Mouse (Mus musculus) MEL (cell line): ENCODE measurements around the gene Tbc1d13. TPM values are rescaled to one million over a fixed set of nuclear protein-coding genes. Genes with fewer than 3 reads are reported as not detected.

Source experiments
- DNase-seq: peaks from one replicate; pipeline ENCODE4 v3.0.0; 2011; ENCODE audit warnings: low read depth, low spot score
- H3K27ac ChIP-seq: 2 replicates; pipeline ENCODE4 v1.5.1; 2012; ENCODE audit warnings: low read depth, mild to moderate bottlenecking, control low read depth, low read length, moderate library complexity; ENCODE audit not compliant: control insufficient read depth
- H3K27me3 ChIP-seq, 2 experiments: fragments of 150-350 bp in 1 of 2; sonication (generic) in 1 of 2; 2 replicates each; pipeline ENCODE4 v1.6.1; 2012; ENCODE audit warnings: low read length in 2 of 2, mild to moderate bottlenecking in 2 of 2, improper control_type of control experiment in 1 of 2, moderate library complexity in 1 of 2; ENCODE audit not compliant: insufficient read depth in 2 of 2, control insufficient read depth in 1 of 2
- H3K36me3 ChIP-seq, 2 experiments: 2 replicates each; pipeline ENCODE4 v1.6.1; 2012 to 2014; ENCODE audit warnings: low read length in 2 of 2, improper control_type of control experiment in 1 of 2, inconsistent platforms in 1 of 2, mild to moderate bottlenecking in 1 of 2; ENCODE audit not compliant: insufficient read depth in 2 of 2, control insufficient read depth in 1 of 2
- H3K4me1 ChIP-seq, 2 experiments: fragments of 150-350 bp in 1 of 2; sonication (generic) in 1 of 2; 2 replicates each; pipeline ENCODE4 v1.6.1; 2012; ENCODE audit warnings: low read length in 2 of 2, improper control_type of control experiment in 1 of 2, mild to moderate bottlenecking in 1 of 2; ENCODE audit not compliant: insufficient read depth in 2 of 2, control insufficient read depth in 1 of 2
- H3K4me3 ChIP-seq, 2 experiments: fragments of 150-350 bp in 1 of 2; sonication (generic) in 1 of 2; 2 replicates each; pipeline ENCODE4 v1.5.1; 2012; ENCODE audit warnings: low read depth in 2 of 2, low read length in 2 of 2, mild to moderate bottlenecking in 2 of 2, moderate library complexity in 2 of 2, control low read depth in 1 of 2, improper control_type of control experiment in 1 of 2; ENCODE audit not compliant: control insufficient read depth in 1 of 2, insufficient read depth in 1 of 2
- H3K79me2 ChIP-seq: 2 replicates; pipeline ENCODE4 v1.6.1; 2012; ENCODE audit warnings: mild to moderate bottlenecking, low read length, moderate library complexity; ENCODE audit not compliant: control insufficient read depth, poor library complexity, insufficient read depth
- H3K9ac ChIP-seq: 2 replicates; pipeline ENCODE4 v1.6.1; 2012; ENCODE audit warnings: low read depth, mild to moderate bottlenecking, control low read depth, low read length, moderate library complexity; ENCODE audit not compliant: control insufficient read depth, poor library complexity, severe bottlenecking
- H3K9me3 ChIP-seq: fragments of 150-350 bp; sonication (generic); replicated peaks from 2 replicates; pipeline ENCODE4 v1.6.1; 2012; ENCODE audit warnings: mild to moderate bottlenecking, low read length, improper control_type of control experiment, moderate library complexity; ENCODE audit not compliant: insufficient read depth
- BHLHE40 ChIP-seq: IDR thresholded peaks from 2 replicates; pipeline ENCODE4 v1.6.1; 2012; ENCODE audit warnings: low read depth, mild to moderate bottlenecking, inconsistent platforms, low read length, improper control_type of control experiment, borderline replicate concordance
- CHD1 ChIP-seq: IDR thresholded peaks from 2 replicates; pipeline ENCODE4 v1.6.1; 2012; ENCODE audit warnings: low read depth, mild to moderate bottlenecking, inconsistent platforms, low read length, improper control_type of control experiment
- CTCF ChIP-seq, 3 experiments: IDR thresholded peaks in 2 of 3; conservative IDR thresholded peaks in 1 of 3; 2 replicates each; pipeline ENCODE4 v1.5.1; 2011 to 2012; ENCODE audit warnings: low read length in 3 of 3, low read depth in 2 of 3, mild to moderate bottlenecking in 2 of 3, improper control_type of control experiment in 1 of 3, inconsistent platforms in 1 of 3, mixed read lengths in 1 of 3, moderate library complexity in 1 of 3; ENCODE audit not compliant: control insufficient read depth in 1 of 3, insufficient read depth in 1 of 3, poor library complexity in 1 of 3, severe bottlenecking in 1 of 3
- ELF1 ChIP-seq: IDR thresholded peaks from 2 replicates; pipeline ENCODE4 v1.6.1; 2014; ENCODE audit warnings: low read depth, mild to moderate bottlenecking, inconsistent platforms, low read length, improper control_type of control experiment, moderate library complexity
- EP300 ChIP-seq, 2 experiments: IDR thresholded peaks; 2 replicates each; pipeline ENCODE4 v1.6.1; 2011; ENCODE audit warnings: improper control_type of control experiment in 2 of 2, low read length in 2 of 2, low read depth in 1 of 2, mild to moderate bottlenecking in 1 of 2
- ETS1 ChIP-seq: IDR thresholded peaks from 2 replicates; pipeline ENCODE4 v1.6.1; 2012; ENCODE audit warnings: low read depth, mild to moderate bottlenecking, inconsistent platforms, low read length, improper control_type of control experiment, moderate library complexity
- GATA1 ChIP-seq: IDR thresholded peaks from 2 replicates; pipeline ENCODE4 v1.6.1; 2011; ENCODE audit warnings: low read depth, low read length, improper control_type of control experiment
- HCFC1 ChIP-seq: IDR thresholded peaks from 2 replicates; pipeline ENCODE4 v1.6.1; 2012; ENCODE audit warnings: low read depth, mild to moderate bottlenecking, inconsistent platforms, low read length, improper control_type of control experiment, moderate library complexity
- JUND ChIP-seq: IDR thresholded peaks from 2 replicates; pipeline ENCODE4 v1.6.1; 2011; ENCODE audit warnings: low read depth, mild to moderate bottlenecking, improper control_type of control experiment, low read length
- KAT2A ChIP-seq: conservative IDR thresholded peaks from 2 replicates; pipeline ENCODE4 v1.6.1; 2012; ENCODE audit warnings: low read depth, low read length, improper control_type of control experiment, inconsistent platforms
- MAFK ChIP-seq: IDR thresholded peaks from 2 replicates; pipeline ENCODE4 v1.6.1; 2011; ENCODE audit warnings: low read depth, mild to moderate bottlenecking, low read length, improper control_type of control experiment, borderline replicate concordance
- MAX ChIP-seq: IDR thresholded peaks from 2 replicates; pipeline ENCODE4 v1.6.1; 2011; ENCODE audit warnings: low read length, improper control_type of control experiment
- MXI1 ChIP-seq: IDR thresholded peaks from 2 replicates; pipeline ENCODE4 v1.6.1; 2011; ENCODE audit warnings: mild to moderate bottlenecking, low read depth, low read length, improper control_type of control experiment
- MYC ChIP-seq: IDR thresholded peaks from 2 replicates; pipeline ENCODE4 v1.6.1; 2011; ENCODE audit warnings: low read depth, mild to moderate bottlenecking, low read length, improper control_type of control experiment, moderate library complexity
- NELFE ChIP-seq: IDR thresholded peaks from 2 replicates; pipeline ENCODE4 v1.6.1; 2011; ENCODE audit warnings: low read depth, low read length, improper control_type of control experiment
- POLR2AphosphoS5 ChIP-seq: IDR thresholded peaks from 2 replicates; pipeline ENCODE4 v1.6.1; 2012; ENCODE audit warnings: low read depth, borderline replicate concordance, mild to moderate bottlenecking, inconsistent platforms, low read length, moderate library complexity, mixed read lengths
- RAD21 ChIP-seq: IDR thresholded peaks from 2 replicates; pipeline ENCODE4 v1.6.1; 2011; ENCODE audit warnings: mild to moderate bottlenecking, low read depth, low read length, improper control_type of control experiment
- SIN3A ChIP-seq: IDR thresholded peaks from 2 replicates; pipeline ENCODE4 v1.6.1; 2012; ENCODE audit warnings: low read length, improper control_type of control experiment, inconsistent platforms
- SMC3 ChIP-seq: IDR thresholded peaks from 2 replicates; pipeline ENCODE4 v1.6.1; 2011; ENCODE audit warnings: low read depth, low read length, improper control_type of control experiment
- TAL1 ChIP-seq: IDR thresholded peaks from 2 replicates; pipeline ENCODE4 v1.6.1; 2012; ENCODE audit warnings: mild to moderate bottlenecking, inconsistent platforms, low read length, moderate library complexity, mixed read lengths
- UBTF ChIP-seq: IDR thresholded peaks from 2 replicates; pipeline ENCODE4 v1.6.1; 2012; ENCODE audit warnings: low read depth, mild to moderate bottlenecking, inconsistent platforms, low read length, improper control_type of control experiment, moderate library complexity, borderline replicate concordance; ENCODE audit not compliant: insufficient read depth
- USF2 ChIP-seq, 2 experiments: IDR thresholded peaks; 2 replicates each; pipeline ENCODE4 v1.6.1; 2011 to 2012; ENCODE audit warnings: improper control_type of control experiment in 2 of 2, low read length in 2 of 2, borderline replicate concordance in 1 of 2, inconsistent platforms in 1 of 2, low read depth in 1 of 2, mild to moderate bottlenecking in 1 of 2; ENCODE audit not compliant: insufficient read depth in 1 of 2
- ZC3H11A ChIP-seq: IDR thresholded peaks from 2 replicates; pipeline ENCODE4 v1.6.1; 2012; ENCODE audit warnings: low read depth, mild to moderate bottlenecking, inconsistent platforms, low read length, improper control_type of control experiment
- ZMIZ1 ChIP-seq: IDR thresholded peaks from 2 replicates; pipeline ENCODE4 v1.6.1; 2012; ENCODE audit warnings: low read depth, mild to moderate bottlenecking, inconsistent platforms, low read length, improper control_type of control experiment, moderate library complexity
- polyA plus RNA-seq, 2 experiments: library from polyadenylated mRNA; stranded (reverse) in 1 of 2; unstranded in 1 of 2; fragments of >175 nt in 1 of 2; fragments of >200 nt in 1 of 2; gene quantifications; 2 replicates each; pipeline versions ENCODE4 v1.2.1 to v1.2.4; 2012; ENCODE audit warnings: low replicate concordance in 2 of 2, low read depth in 1 of 2; ENCODE audit not compliant: insufficient read length in 2 of 2, insufficient read depth in 1 of 2, missing spikeins in 1 of 2
- total RNA-seq: library from RNA; depleted of rRNA; stranded (reverse); fragments of 300-350 nt; gene quantifications from 2 replicates; pipeline ENCODE4 v1.2.3, GENCODE M21; 2012

Gene Tbc1d13
- total and polyA plus RNA-seq, 3 experiments = 62.4 to 78.5 TPM; not detected in 1

GRCm38 (mm10) chr2:30171371-30171996 lies 37.9 kb downstream of the Tbc1d13 start, which contains the start of gene Endog (continued):
- TF ChIP-seq MYC (no peak), MAX (peak; percentile 45; the same call in 1 of the 2 replicates), ZC3H11A (no peak), UBTF (no peak), SIN3A (peak; percentile 59; the same call in 1 of the 2 replicates)

- H3K79me2 ChIP-seq = peaks cover 3% of the 10 kb centered on the region; the same call in 1 of the 2 replicates
- no peaks in the 10 kb centered on the region for H3K9me3 ChIP-seq
- TF ChIP-seq ZMIZ1 (no peak), CHD1 (no peak), ELF1 (no peak), MAFK (no peak), HCFC1 (no peak; the same call in none of the 2 replicates), USF2 (IDR thresholded peaks at IDR 0.05; ENCODE audit: borderline replicate concordance in 1 of 2, insufficient read depth in 1 of 2, low read depth in 1 of 2, low read length in 2 of 2) (no peak), RAD21 (no peak), EP300 (IDR thresholded peaks at IDR 0.05; ENCODE audit: low read depth in 1 of 2, low read length in 2 of 2) (no peak), ZC3H11A (no peak), SIN3A (no peak), POLR2AphosphoS5 (no peak), MYC (0 out of 2 replicates have a peak, but pooled peaks have one; percentile 59), MAX (peak; percentile 65), UBTF (no peak), CTCF (IDR thresholded peaks at IDR 0.05 in 2 of 3, conservative IDR thresholded peaks at IDR 0.05 in 1 of 3; ENCODE audit: control insufficient read depth in 1 of 3, insufficient read depth in 1 of 3, low read depth in 2 of 3, low read length in 3 of 3, poor library complexity in 1 of 3, severe bottlenecking in 1 of 3) (no peak), ETS1 (0 out of 2 replicates have a peak, but pooled peaks have one; percentile 12), KAT2A (no peak), TAL1 (no peak), MXI1 (no peak; the same call in 1 of the 2 replicates), SMC3 (no peak), JUND (no peak), NELFE (no peak), GATA1 (no peak), BHLHE40 (no peak)
- H3K27me3 ChIP-seq = no peaks in the 10 kb centered on the region
- no peak for DNase-seq
- H3K9ac ChIP-seq = peak overlapping the region; percentile 81
- H3K4me3 ChIP-seq = peak overlapping the region; percentile 64 to 78
- H3K4me1 ChIP-seq = peaks cover 0 to 2% of the 10 kb centered on the region in 2 experiments; a peak in 1 of 4 replicates
- peaks cover 0 to 2% of the 10 kb centered on the region in 2 experiments; a peak in 2 of 4 replicates for H3K36me3 ChIP-seq
- peak overlapping the region; percentile 48; the same call in 1 of the 2 replicates for H3K27ac ChIP-seq
These were observed 38.4 kb downstream of the Tbc1d13 start for GRCm38 (mm10) chr2:30171997-30172382.
